Mouse (Mus musculus): Measurements from ENCODE around the gene Tle2. TPM values are rescaled to one million over a fixed set of nuclear protein-coding genes. Genes with fewer than 3 reads are reported as not detected.

Gene Tle2
- polyA plus RNA-seq, 1 experiment, result 18.9 TPM

- Histone ChIP-seq H3K9me3 (no peaks in the 10 kb centered on the region), H3K36me3 (replicated peaks; ENCODE audit: low read length) (peaks cover 35% of the 10 kb centered on the region), H3K27me3 (replicated peaks) (peaks cover 1% of the 10 kb centered on the region), H3K4me1 (peaks cover 74% of the 10 kb centered on the region), H3K4me3 (replicated peaks) (no peak overlapping the region)
- TF ChIP-seq FLI1 (IDR thresholded peaks at IDR 0.05; ENCODE audit: low read length) (no peak), GATA1 (IDR thresholded peaks at IDR 0.05; ENCODE audit: borderline replicate concordance, low read length) (no peak)
Measured at GRCm38 (mm10) chr10:81638101-81638500, 63.7 kb downstream of the Tle2 start.

Other genes with a start within 250 kb of the Tle2 start
- gene Tbxa2r, start 245.8 kb upstream of the Tle2 start, polyA plus RNA-seq (2012; ENCODE audit: insufficient read depth, low replicate concordance), result 87.5 and 153 TPM in 2 replicates
- 2.9 and 11.0 TPM in 2 replicates for gene Gipc3, start 231.3 kb upstream of the Tle2 start, polyA plus RNA-seq (2012; ENCODE audit: insufficient read depth, low replicate concordance)
- 302 and 601 TPM in 2 replicates for gene Hmg20b, start 224.1 kb upstream of the Tle2 start, polyA plus RNA-seq (2012; ENCODE audit: insufficient read depth, low replicate concordance)
- 20.2 and 44.1 TPM in 2 replicates for gene Mfsd12, start 217.1 kb upstream of the Tle2 start, polyA plus RNA-seq (2012; ENCODE audit: insufficient read depth, low replicate concordance)
- 30.6 and 109 TPM in 2 replicates for gene 4930404N11Rik, start 208.7 kb upstream of the Tle2 start, polyA plus RNA-seq (2012; ENCODE audit: insufficient read depth, low replicate concordance)
- gene Fzr1, start 196.0 kb upstream of the Tle2 start, polyA plus RNA-seq (2012; ENCODE audit: insufficient read depth, low replicate concordance), result 71.2 and 72.9 TPM in 2 replicates
- gene Dohh, start 190.1 kb upstream of the Tle2 start, polyA plus RNA-seq (2012; ENCODE audit: insufficient read depth, low replicate concordance), result 80.4 and 114 TPM in 2 replicates
- gene Gm48551, start 190.1 kb upstream of the Tle2 start, polyA plus RNA-seq (2012; ENCODE audit: insufficient read depth, low replicate concordance), result 0.89 TPM in 1 of 2 replicates, not detected in the other
- 8.4 TPM in 1 of 2 replicates, not detected in the other for gene Gm48552, start 185.6 kb upstream of the Tle2 start, polyA plus RNA-seq (2012; ENCODE audit: insufficient read depth, low replicate concordance)
- 4.4 TPM in 1 of 2 replicates, not detected in the other for gene Smim24, start 181.5 kb upstream of the Tle2 start, polyA plus RNA-seq (2012; ENCODE audit: insufficient read depth, low replicate concordance)
- 184 and 257 TPM in 2 replicates for gene Nfic, start 118.9 kb upstream of the Tle2 start, polyA plus RNA-seq (2012; ENCODE audit: insufficient read depth, low replicate concordance)
- gene Celf5, start 91.9 kb upstream of the Tle2 start, polyA plus RNA-seq (2012; ENCODE audit: insufficient read depth, low replicate concordance), result 1.3 and 3.3 TPM in 2 replicates
- 145 and 508 TPM in 2 replicates for gene Ncln, start 78.2 kb upstream of the Tle2 start, polyA plus RNA-seq (2012; ENCODE audit: insufficient read depth, low replicate concordance)
- 7.4 and 9.1 TPM in 2 replicates for gene S1pr4, start 74.4 kb upstream of the Tle2 start, polyA plus RNA-seq (2012; ENCODE audit: insufficient read depth, low replicate concordance)
- gene Gna15, start 50.3 kb upstream of the Tle2 start, polyA plus RNA-seq (2012; ENCODE audit: insufficient read depth, low replicate concordance), result 31.7 and 48.4 TPM in 2 replicates
- gene Gna11, start 29.4 kb upstream of the Tle2 start, polyA plus RNA-seq (2012; ENCODE audit: insufficient read depth, low replicate concordance), result 7.3 and 10.2 TPM in 2 replicates
- gene Aes, start 15.1 kb upstream of the Tle2 start, polyA plus RNA-seq (2012; ENCODE audit: insufficient read depth, low replicate concordance), result 2,412 and 5,687 TPM in 2 replicates
- gene Tle6, start 26.5 kb downstream of the Tle2 start, polyA plus RNA-seq (2012; ENCODE audit: insufficient read depth, low replicate concordance), result 69.5 and 166 TPM in 2 replicates
- not detected in 2 replicates for gene BC025920, start 31.7 kb downstream of the Tle2 start, polyA plus RNA-seq (2012; ENCODE audit: insufficient read depth, low replicate concordance)
- 121 and 174 TPM in 2 replicates for gene Sirt6, start 53.2 kb downstream of the Tle2 start, polyA plus RNA-seq (2012; ENCODE audit: insufficient read depth, low replicate concordance)
- 13.7 and 17.3 TPM in 2 replicates for gene Ankrd24, start 54.0 kb downstream of the Tle2 start, polyA plus RNA-seq (2012; ENCODE audit: insufficient read depth, low replicate concordance)
- gene Gm10778, start 74.5 kb downstream of the Tle2 start, polyA plus RNA-seq (2012; ENCODE audit: insufficient read depth, low replicate concordance), result 0.19 TPM in 1 of 2 replicates, not detected in the other
- gene Zfp433, start 130.3 kb downstream of the Tle2 start, polyA plus RNA-seq (2012; ENCODE audit: insufficient read depth, low replicate concordance), result not detected in 2 replicates
- not detected in 2 replicates for gene Gm3055, start 196.6 kb downstream of the Tle2 start, polyA plus RNA-seq (2012; ENCODE audit: insufficient read depth, low replicate concordance)
- gene Gm4767, start 237.6 kb downstream of the Tle2 start, polyA plus RNA-seq (2012; ENCODE audit: insufficient read depth, low replicate concordance), result not detected in 2 replicates